Mouse (Mus musculus): Measurements from ENCODE around the gene Timm9. TPM values are rescaled to one million over a fixed set of nuclear protein-coding genes. Genes with fewer than 3 reads are reported as not detected.
A peak's percentile ranks its signal among the peaks of the same experiment; 100 is the strongest.

Gene Timm9
- total and polyA plus RNA-seq, 3 experiments: 68.4 to 147 TPM; not detected in 1

DNA sequence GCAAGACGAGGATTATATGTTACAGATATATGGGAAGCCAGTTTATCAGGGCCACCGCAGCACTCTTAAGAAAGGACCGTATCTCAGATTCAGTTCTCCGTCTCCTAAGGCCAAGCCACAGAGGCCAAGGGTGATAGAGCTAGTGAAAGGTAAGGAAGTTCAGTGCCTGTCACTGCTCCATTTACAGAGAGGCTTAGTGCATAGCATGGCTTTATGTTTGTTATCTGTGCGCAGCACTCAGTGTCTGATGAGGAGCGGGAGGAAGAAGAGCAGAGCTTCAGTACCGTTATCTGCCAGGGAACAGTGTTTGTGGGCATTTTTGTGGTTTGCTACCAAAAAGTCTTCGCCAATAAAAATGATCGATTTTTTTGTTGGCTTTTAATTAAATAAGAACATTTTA lies 27.9 kb upstream of the Timm9 start:
- Histone ChIP-seq H3K27me3 (ENCODE audit: control insufficient read depth in 1 of 2, insufficient read depth in 2 of 2, low read length in 2 of 2) (no peaks in the 10 kb centered on the region), H3K27ac (ENCODE audit: control insufficient read depth, low read depth, low read length) (no peak overlapping the region), H3K9me3 (replicated peaks; ENCODE audit: insufficient read depth, low read length) (no peaks in the 10 kb centered on the region), H3K36me3 (ENCODE audit: control insufficient read depth in 1 of 2, insufficient read depth in 2 of 2, low read length in 2 of 2) (peaks cover 2 to 16% of the 10 kb centered on the region in 2 experiments), H3K4me1 (ENCODE audit: control insufficient read depth in 1 of 2, insufficient read depth in 2 of 2, low read length in 2 of 2) (peaks cover 2 to 6% of the 10 kb centered on the region in 2 experiments; a peak in 2 of 4 replicates), H3K4me3 (ENCODE audit: control insufficient read depth in 1 of 2, insufficient read depth in 1 of 2, low read depth in 2 of 2, low read length in 2 of 2) (no peak overlapping the region), H3K79me2 (ENCODE audit: control insufficient read depth, insufficient read depth, low read length, poor library complexity) (no peaks in the 10 kb centered on the region), H3K9ac (ENCODE audit: control insufficient read depth, low read depth, low read length, poor library complexity, severe bottlenecking) (no peak overlapping the region)
- DNase-seq (ENCODE audit: low read depth, low spot score): peak; percentile 94
- TF ChIP-seq EP300 (IDR thresholded peaks at IDR 0.05; ENCODE audit: low read depth in 1 of 2, low read length in 2 of 2) (peak; percentile 94 to 98), CTCF (IDR thresholded peaks at IDR 0.05 in 2 of 3, conservative IDR thresholded peaks at IDR 0.05 in 1 of 3; ENCODE audit: control insufficient read depth in 1 of 3, insufficient read depth in 1 of 3, low read depth in 2 of 3, low read length in 3 of 3, poor library complexity in 1 of 3, severe bottlenecking in 1 of 3) (no peak), MAX (IDR thresholded peaks at IDR 0.05; ENCODE audit: low read length) (peak; percentile 71), GABPA (IDR thresholded peaks at IDR 0.05; ENCODE audit: low read depth, low read length) (no peak), ETS1 (IDR thresholded peaks at IDR 0.05; ENCODE audit: low read depth, low read length) (peak; percentile 66), GATA1 (IDR thresholded peaks at IDR 0.05; ENCODE audit: low read depth, low read length) (peak; percentile 98), POLR2A (IDR thresholded peaks at IDR 0.05; ENCODE audit: control insufficient read depth in 1 of 2, insufficient read depth in 1 of 2, low read depth in 1 of 2, low read length in 2 of 2, poor library complexity in 1 of 2) (0 out of 4 replicates have a peak, but pooled peaks of 1 of the 2 experiments have one; percentile 29), UBTF (IDR thresholded peaks at IDR 0.05; ENCODE audit: borderline replicate concordance, insufficient read depth, low read depth, low read length) (no peak), ZC3H11A (IDR thresholded peaks at IDR 0.05; ENCODE audit: low read depth, low read length) (no peak), USF2 (IDR thresholded peaks at IDR 0.05; ENCODE audit: borderline replicate concordance in 1 of 2, insufficient read depth in 1 of 2, low read depth in 1 of 2, low read length in 2 of 2) (no peak), MYC (IDR thresholded peaks at IDR 0.05; ENCODE audit: low read depth, low read length) (peak; percentile 72), POLR2AphosphoS2 (IDR thresholded peaks at IDR 0.05; ENCODE audit: low read length) (no peak), SIN3A (IDR thresholded peaks at IDR 0.05; ENCODE audit: low read length) (peak; percentile 69), USF1 (IDR thresholded peaks at IDR 0.05; ENCODE audit: low read depth, low read length) (no peak), MAZ (IDR thresholded peaks at IDR 0.05; ENCODE audit: low read depth, low read length) (0 out of 2 replicates have a peak, but pooled peaks have one; percentile 47), RAD21 (IDR thresholded peaks at IDR 0.05; ENCODE audit: low read depth, low read length) (no peak), NRF1 (IDR thresholded peaks at IDR 0.05; ENCODE audit: insufficient read depth, low read depth, low read length, poor library complexity, severe bottlenecking) (no peak), ZKSCAN1 (IDR thresholded peaks at IDR 0.05; ENCODE audit: low read depth, low read length) (no peak), TBP (IDR thresholded peaks at IDR 0.05; ENCODE audit: low read depth, low read length) (peak; percentile 71), MYB (IDR thresholded peaks at IDR 0.05; ENCODE audit: low read depth, low read length) (peak; percentile 63), ZNF384 (IDR thresholded peaks at IDR 0.05; ENCODE audit: low read depth, low read length) (peak; percentile 62; the same call in 1 of the 2 replicates), MAFK (IDR thresholded peaks at IDR 0.05; ENCODE audit: borderline replicate concordance, low read depth, low read length) (peak; percentile 88), ZMIZ1 (IDR thresholded peaks at IDR 0.05; ENCODE audit: low read depth, low read length) (peak; percentile 57; the same call in 1 of the 2 replicates), CHD1 (IDR thresholded peaks at IDR 0.05; ENCODE audit: low read depth, low read length) (no peak), NELFE (IDR thresholded peaks at IDR 0.05; ENCODE audit: low read depth, low read length) (no peak), TAL1 (IDR thresholded peaks at IDR 0.05; ENCODE audit: low read length) (peak; percentile 97), POLR2AphosphoS5 (IDR thresholded peaks at IDR 0.05; ENCODE audit: borderline replicate concordance, low read depth, low read length) (no peak), MXI1 (IDR thresholded peaks at IDR 0.05; ENCODE audit: low read depth, low read length) (peak; percentile 72), ELF1 (IDR thresholded peaks at IDR 0.05; ENCODE audit: low read depth, low read length) (no peak), HCFC1 (IDR thresholded peaks at IDR 0.05; ENCODE audit: low read depth, low read length) (no peak), MEF2A (IDR thresholded peaks at IDR 0.05; ENCODE audit: extremely low read depth, insufficient replicate concordance, low read depth, low read length, poor library complexity, severe bottlenecking) (no peak), E2F4 (IDR thresholded peaks at IDR 0.05; ENCODE audit: borderline replicate concordance, low read depth, low read length) (no peak), JUND (IDR thresholded peaks at IDR 0.05; ENCODE audit: low read depth, low read length) (no peak), KAT2A (conservative IDR thresholded peaks at IDR 0.05; ENCODE audit: low read depth, low read length) (peak; percentile 27; the same call in 1 of the 2 replicates), SMC3 (IDR thresholded peaks at IDR 0.05; ENCODE audit: low read depth, low read length) (no peak), TCF12 (IDR thresholded peaks at IDR 0.05; ENCODE audit: low read depth, low read length) (peak; percentile 95), RCOR1 (IDR thresholded peaks at IDR 0.05; ENCODE audit: low read depth, low read length) (peak; percentile 100)
